Mouse (Mus musculus): ENCODE measurements at regions not wholly inside any gene's neighbourhood (a gene's known extent, or its start where the extent isn't known, plus 50 kb on each side); places are given as distances from the start of the nearest gene placed in this dataset.

DNA sequence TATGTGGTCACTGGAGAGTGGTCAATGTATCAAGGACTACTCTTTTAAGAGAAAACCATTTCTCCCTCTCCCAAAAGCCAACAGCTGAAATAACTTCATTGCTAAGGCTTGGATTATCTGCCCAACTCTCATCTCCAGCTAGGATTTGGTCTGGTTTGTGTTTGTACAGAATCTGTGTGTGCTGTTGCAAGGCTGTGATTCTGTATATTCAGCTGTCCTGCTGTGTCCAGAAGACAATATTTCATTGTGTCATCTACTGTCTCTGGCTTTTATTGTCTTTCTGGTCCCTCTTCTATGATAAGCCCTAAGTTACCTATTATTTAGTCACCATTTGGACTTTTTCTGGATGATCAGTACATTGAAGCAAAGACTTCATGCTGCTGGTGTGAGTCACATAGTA is 110.9 kb downstream of the Cenpc1 start:
- no peak for DNase-seq (ENCODE audit: low spot score)

DNA sequence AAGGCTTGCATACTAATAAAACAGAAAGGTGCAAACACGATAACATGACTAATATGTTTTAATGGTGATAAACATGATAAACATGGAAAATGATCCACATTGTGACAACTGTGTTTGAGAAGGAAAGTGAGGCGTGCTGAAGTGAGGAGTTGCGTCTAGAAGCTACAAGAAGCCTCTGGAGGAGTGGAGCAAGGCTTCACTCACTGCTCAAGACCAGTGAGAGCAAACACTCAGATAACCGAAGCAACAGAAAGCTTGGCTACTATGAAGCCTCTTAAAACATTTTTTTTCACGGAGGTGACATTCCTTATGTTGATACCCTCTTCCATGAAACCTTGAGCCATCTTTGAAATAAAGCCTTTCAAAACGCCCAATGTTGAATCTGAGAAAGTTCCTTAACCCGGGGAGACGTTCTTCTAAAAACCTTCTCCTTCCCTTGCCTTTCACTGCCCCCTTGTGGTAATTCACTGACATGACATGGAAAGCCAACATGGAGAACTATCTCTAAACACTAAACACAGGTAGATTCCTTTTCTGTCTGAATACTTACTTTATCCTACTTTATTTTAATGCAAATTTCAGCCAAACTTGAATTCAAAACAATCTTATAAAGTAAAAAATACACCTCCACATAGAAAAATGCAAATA is 128.6 kb downstream of the Cenpc1 start:
- peak; percentile 25 for DNase-seq (ENCODE audit: low spot score)

DNA sequence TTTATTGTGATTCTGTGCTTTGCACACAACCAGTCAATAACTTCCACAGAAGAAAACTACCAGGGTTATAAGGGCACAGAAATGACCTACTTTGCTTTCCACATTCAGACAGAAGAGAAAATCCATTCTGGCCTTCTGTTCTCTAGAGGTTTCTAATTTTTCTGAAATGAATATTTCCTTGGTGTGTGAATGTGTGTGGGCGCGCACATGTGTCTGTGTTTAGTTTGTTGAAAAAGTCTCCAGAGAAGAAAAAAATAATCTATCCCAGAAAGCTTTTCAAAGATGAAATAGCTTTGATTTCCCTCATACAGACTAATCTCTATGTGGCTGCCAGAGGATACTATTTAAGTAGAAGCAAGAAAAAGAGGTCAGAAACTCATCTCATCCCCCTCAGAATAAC is 147.1 kb downstream of the Cenpc1 start:
- DNase-seq (ENCODE audit: low spot score), result no peak

DNA sequence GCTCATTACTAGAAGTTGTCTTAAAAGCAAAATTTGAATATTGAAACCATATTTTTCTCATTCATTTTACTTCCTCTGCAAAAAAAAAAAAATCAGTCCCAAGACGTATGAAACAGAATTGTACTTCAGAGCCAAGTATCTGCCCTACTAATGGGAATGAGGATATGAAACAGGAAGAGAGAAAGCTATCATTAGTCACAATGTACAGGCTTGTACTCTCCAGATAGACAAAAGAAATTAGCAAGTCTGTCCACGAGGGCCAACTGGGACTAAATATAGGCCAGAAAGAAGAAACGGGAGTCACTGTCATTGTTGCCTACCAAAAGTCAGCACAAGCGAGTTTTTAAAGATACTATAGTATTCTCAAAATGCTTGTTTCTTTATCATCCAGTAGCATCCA is 150.4 kb downstream of the Cenpc1 start:
- no peak for DNase-seq (ENCODE audit: low spot score)

DNA sequence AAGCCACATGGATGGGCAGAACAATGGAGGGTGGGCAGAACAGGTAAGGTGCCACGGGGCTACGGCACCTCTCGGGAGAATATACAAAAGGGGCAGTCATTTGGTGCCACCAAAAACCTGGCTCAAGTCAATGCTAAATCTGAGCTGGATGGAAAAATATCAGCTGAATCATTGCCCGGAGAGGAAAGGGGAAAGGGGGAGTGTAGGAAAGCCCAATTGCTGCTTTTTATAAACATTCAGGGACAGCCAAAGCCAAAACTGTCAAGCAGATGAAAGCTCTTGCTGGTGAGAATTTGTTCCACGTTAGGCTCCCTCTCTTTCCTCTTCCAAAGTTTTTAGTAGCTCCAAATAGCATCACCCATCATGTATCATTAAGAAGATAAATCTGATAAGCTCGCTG is 168.9 kb downstream of the Cenpc1 start:
- no peak for DNase-seq (ENCODE audit: low spot score)

DNA sequence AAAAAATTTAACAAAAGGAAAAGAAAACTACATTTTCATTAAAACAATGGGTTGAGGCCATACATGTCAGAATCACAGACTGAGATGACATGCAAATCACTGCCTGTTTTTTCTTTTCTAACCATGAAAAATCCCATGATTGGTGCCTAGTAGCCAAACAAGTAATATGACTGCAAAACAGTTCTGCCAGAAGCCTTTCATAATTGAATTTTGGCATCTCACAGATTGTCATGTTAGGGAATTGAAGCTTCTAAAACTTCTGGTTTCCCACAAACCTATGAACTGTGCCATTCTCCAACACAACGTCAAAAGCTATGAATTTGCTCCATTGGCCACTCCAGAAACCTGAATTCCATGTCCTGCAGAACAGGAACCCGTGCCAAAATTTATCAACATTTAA is 169.6 kb downstream of the Cenpc1 start:
- no peak for DNase-seq (ENCODE audit: low spot score)

DNA sequence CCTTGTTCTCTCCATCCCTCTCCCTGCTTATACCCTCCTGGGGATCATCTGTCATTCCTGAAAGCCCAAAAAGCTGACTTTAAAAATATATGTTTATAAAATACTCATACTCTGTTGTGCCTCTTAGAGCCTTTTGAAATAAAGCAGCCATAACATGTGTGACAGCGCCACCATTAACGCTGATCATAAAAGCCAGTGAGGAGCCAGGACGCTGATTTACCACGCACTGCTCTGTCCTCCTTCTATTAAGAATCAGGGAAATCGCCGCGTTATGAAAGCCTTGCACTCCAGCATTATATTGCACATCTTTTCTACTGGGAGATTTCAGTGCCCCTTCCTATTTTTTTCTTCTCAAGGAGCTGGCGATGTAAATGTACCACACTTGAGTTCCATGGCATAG is 195.1 kb downstream of the Cenpc1 start:
- DNase-seq (ENCODE audit: low spot score), result no peak

DNA sequence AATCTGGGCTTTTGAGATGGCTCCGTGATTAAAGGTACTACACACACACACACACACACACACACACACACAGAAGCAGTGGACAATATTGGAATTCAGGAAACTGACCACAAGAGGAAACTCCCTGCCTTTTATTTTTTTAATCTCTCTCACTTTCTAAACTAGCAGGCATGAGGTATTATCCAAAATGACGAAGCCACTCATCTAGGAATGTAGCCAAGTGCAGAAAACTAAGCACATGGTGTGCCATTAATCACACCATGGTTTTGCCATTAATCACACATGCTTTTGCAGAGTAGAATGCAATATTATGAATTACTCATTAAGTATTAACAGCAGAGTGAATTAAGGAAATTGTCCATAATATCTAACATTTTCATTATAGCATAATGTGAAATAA is 232.8 kb downstream of the Cenpc1 start:
- no peak for DNase-seq (ENCODE audit: low spot score)

DNA sequence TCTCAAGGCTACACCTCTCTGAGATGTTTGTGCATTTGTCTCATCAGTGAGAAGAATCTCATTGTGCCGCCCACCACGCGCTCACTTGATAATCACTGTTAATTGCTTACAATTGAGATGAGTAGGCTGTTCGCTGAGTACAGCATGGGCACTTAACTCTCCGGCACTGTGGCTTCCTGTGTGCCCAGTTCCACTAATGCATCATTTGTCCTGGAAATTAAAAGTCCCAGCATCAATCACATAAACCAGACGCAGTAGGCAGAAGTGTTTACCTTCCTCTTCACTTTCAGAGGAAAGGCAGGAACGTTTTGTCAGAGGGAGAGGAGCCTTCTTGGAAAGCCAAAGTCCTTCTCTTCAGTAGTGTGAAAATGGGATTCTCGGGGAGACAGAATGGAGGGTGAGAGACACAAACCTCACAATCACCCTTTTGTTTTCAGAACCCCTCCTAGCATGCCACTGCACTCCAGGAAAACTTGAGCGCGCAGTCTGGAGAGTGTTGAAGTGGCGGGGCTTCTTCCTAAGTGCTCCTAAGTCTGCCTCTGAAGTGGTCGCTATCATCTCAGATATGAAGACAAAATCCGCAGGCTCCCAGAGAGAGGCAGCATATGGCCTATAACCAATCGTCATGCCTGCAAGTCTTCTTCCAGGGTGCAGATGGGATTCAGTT is 269.7 kb downstream of the Cenpc1 start:
- no peak for DNase-seq (ENCODE audit: low spot score)

DNA sequence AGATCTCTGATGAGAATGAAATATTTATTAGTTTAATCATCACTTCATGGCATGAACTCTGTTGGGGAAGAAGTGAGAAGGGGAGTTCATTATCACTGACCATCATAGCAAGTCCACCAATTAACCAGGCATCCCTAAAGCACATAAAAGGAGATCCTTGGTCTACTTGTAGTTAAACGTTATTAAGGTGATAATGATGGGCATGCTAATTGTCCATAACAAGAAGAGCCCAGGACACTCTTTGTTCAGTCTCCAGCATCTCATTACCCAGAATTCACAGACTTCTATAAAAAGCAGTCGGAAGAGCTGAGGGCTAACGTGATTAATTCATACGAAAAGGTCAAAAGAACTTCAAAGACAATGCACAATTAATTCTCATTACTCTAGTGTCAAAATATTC is 272.2 kb downstream of the Cenpc1 start:
- no peak for DNase-seq (ENCODE audit: low spot score)

DNA sequence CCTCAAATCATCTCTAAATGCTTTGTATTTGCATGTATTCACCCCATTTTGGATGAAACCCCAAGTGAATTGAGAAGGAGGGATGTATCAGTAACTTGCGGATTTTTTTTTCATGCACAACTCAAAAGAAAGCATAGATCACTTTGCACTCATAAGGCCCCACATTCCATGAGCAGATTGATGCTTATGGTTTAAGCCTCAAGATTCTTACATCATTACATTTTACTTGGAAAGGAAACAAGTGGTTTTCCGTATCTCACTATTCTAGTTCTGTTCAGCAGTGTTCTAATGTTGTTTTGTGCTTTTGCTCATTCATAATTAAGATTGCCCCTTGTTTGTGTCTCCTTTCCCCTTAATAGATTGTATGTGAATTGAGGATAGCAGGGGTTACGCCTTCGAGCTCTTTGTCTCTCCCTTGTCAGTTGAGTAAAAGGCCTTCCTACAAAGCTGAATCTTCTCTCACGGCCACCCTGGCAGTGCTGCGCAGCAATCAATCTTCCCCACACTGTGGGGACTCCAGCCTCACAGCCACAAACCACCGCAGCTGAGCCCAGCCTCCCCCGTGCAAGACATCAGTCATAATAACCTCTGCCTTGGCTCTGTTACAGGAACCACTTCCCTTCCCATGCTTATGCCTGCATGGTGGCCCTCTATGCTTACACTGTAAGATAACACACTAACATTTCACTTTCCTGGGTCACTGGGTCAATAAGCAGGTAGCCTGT is 284.5 kb downstream of the Cenpc1 start:
- DNase-seq (ENCODE audit: low spot score), result no peak

DNA sequence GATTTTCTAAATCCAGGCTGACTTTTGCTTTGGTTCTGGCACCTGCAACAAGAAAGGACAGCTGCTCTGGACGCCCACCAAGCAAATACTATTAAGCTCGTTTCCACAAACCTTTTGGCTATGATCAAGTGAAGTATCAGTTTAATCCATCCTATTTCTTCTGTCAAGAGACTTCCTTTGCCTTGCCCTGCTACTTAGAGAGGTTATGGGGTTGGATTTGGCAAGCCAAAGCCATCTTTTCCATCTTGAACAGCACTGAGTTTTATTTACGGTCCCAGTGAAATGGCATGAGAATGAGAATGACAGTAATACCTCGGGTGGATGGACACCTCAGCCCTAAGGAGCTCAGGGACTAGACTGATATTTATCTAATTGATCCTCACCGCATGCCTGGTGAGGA is 285.4 kb downstream of the Cenpc1 start:
- DNase-seq (ENCODE audit: low spot score), result no peak

DNA sequence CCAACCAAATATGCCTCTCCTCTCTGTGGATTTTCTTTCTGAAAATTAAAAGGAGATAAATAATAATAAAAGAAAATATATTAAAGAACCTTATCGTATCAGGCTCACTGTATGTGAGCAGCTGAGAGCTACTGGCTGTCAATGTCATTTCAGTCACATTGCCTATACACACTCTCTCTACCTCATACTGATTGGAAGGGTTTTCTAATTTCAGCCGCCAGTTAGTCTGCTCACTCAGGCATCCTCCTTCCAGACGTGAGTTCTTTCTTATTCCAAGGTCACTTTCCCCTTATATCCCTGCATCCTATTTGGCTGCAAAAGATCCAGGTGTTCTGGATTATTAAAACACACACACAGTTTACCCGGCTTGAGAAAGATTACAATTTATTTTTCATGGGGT is 286.2 kb downstream of the Cenpc1 start:
- DNase-seq (ENCODE audit: low spot score), result no peak

DNA sequence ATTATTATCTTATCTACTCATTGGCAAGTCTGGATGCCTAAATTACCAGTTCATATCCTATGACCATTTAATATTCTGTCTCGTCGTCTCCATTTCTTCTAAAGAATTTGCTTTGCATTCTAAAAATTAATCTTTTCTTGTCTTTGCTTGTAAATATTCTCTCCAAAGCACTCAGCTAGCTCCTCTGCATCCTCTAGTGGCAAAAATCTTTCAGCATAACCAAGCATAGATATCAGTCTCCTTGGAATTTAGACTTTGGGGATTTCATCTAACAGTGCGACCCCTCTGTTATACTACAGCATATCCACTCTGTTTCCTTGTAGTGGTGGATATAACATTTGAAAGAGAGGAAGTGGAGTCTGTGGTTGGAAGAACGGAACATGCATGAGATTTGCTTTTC is 292.7 kb downstream of the Cenpc1 start:
- no peak for DNase-seq (ENCODE audit: low spot score)

DNA sequence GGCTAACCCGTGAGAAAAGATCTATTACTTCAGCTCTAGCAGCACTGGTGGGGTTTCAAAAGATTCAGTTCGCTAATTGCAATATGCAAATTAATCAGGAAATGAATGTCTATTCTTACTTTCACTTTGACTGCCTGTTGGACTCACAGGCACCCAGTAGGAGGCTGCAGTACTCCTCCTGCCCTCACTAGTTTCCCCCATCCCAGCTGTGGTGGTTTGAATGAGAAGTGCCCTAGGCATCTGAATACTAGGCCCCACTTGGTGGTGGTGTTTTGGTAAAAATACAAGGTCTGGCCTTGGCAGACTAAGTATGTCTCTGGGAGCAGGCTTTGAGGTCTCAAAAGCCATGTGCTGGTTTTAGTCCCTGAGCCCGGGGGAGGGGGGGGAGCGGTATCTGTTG is 293.3 kb downstream of the Cenpc1 start:
- DNase-seq (ENCODE audit: low spot score), result no peak

DNA sequence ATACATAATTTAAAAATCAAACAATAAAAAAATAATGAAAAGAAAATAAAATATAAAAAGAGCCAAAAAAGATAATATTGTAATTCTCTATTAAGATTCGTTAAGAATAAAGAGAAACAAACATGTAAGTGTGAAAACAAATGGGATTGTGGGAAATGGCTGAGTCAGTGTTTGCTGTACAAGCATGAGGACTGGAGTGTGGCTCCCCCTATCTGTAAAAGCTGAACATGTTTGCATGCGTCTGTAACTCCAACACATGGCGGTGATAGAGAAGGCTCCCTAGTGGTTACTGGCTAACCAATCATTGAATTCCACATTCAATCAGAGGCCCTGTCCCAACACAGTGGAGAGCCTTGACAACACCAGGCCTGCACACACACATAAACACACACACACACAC is 298.2 kb downstream of the Cenpc1 start:
- DNase-seq (ENCODE audit: low spot score), result no peak

DNA sequence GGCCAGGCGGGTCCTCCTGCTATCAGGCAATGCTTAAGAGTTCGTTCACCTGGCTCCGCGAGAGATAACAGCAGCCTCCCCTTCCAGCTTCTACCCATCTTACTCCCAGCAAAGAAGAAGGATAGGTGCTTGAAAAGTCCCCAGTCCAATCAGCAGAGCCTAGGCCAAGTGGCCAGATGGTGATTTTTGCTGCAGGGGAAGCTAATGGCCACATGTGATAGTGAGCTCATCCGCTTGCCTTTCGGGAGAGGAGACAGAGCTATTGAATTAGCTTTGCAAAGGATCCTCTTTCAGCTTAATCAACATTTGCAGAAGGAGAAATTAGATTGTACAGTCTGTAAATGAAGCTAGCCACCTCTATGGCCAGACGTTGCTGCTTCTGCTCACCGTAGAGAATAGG is 308.7 kb downstream of the Cenpc1 start:
- DNase-seq (ENCODE audit: low spot score), result no peak

DNA sequence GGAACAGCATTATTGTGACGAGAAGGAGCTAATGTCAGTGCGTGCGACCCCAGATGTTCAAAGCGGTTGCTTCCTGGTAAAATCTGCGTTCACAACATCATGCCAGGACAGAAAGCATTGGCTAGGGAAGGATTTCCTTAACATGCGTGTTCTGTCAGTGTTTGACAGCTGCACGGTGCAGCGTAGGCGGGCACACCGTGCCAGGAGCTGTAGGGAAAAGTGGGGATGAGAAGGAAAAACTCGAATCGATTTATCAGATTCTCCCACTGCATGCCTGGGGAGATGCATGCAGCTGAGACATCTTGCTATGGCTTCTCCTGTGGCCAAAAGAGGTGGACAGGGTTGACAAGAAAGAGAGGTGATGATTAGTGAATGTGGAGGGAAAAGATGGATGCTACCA is 311.2 kb downstream of the Cenpc1 start:
- no peak for DNase-seq (ENCODE audit: low spot score)

DNA sequence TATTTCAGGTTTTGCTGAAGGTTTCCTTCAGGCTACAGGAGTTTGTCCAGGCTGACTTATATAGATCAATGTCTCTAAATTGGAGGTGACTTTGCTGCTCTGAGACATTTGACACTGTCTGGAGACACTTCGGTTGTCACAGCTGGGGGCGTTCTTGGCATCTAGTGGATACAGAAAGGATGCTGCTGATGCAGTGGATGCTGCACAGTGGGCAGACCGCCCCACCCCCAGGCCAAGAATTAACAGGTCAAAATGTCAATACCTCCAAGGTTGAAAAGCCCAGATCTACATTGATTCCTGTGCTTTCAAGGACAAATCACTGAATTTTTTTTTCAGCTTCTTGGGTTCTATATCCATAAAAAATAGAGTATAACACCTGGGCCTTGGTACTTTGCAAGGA is 312.3 kb downstream of the Cenpc1 start:
- no peak for DNase-seq (ENCODE audit: low spot score)

DNA sequence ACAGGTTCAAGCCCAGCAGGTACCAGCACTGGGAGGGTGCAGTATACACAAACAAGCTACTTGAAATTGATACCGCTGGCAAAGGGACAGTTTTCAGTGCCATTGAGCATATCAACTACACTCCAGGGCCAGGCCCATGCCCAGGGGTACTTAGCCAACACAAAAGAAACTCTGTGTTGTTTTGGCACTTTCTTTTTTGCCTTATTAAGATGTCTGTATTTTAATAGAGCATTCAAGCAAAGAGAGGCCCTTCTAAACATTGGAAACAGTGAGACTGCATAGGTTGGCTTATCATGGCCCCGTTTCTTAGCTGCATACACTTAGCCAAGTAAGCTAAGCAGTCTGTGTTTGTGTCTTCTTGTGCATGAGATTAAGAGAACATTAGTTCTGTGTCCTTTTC is 313.7 kb downstream of the Cenpc1 start:
- no peak for DNase-seq (ENCODE audit: low spot score)

DNA sequence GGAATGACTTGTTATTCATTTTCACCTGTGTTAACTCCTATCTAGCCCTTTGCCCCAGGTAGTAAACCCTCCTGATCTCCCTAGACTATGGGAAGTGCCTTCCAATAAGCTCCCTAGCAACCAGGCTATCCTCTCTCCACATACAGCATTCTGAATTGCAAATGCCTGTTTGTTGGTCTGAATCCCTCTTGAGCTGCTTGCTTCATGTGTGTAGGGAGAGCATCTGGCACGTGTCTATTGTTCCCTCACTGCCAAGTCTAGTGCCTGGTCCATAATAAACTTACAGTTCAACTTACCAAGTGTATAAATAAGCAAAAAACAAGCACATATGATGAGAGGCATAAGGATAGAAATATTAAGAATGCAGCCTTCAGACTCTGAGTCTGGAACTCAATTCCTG is 314.5 kb downstream of the Cenpc1 start:
- no peak for DNase-seq (ENCODE audit: low spot score)

DNA sequence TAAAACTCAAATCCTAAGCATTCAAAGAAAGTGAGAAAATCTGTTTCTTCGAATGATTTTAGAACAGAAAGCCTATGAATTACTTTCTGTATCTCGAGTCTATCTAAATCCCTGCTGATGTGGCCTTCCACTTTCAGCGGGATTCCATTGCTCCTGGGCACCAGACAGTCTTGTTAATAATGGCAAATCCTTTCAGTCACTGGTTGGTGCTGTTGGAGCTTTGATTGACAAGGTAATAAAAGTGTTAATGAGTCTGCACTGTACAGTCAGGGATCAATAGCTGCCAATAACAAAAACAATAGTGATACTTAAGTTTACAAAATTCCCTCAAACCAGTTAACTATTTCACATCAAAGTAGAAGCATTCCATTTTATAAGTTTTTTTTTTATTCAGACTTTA is 335.8 kb downstream of the Cenpc1 start:
- DNase-seq (ENCODE audit: low spot score), result no peak

DNA sequence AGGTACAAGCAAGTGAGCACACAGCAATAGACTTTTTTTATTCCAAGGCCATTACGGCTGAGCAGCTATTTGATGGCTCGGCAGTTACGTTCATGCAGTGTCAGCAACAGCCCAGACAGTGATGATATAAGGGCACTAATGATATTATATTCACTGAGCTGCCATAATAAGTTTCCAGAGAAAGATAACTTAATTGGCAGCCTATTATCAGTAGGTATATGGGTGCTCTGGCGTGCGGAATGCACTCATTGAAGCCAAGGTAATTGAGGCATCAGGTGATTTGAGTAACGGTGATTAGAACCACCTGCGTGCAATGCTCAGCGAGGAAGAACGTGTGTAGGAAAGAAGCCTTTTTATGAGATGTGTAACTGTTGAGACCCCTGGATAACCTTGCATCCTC is 358.0 kb downstream of the Cenpc1 start:
- DNase-seq (ENCODE audit: low spot score), result no peak

DNA sequence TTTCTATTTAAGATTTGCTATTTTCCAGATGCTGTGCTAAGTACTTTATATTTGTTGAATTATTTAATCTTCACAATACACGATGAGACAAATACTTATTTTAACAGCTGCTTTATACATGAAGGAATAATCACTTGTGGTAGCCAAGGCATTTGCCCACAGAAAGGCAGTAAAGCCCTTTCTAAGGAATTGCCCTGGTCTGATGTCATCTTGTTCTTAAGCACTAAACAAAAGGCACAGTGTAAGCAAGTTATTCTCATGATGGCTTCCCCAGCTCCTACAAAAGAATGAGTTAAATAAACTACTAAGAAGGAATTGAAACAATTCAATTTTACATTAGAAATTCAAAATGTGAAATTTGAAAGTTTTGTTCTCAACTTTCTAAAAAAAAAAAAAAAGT is 358.8 kb downstream of the Cenpc1 start:
- DNase-seq (ENCODE audit: low spot score), result no peak
